In the genomic region with DNA sequence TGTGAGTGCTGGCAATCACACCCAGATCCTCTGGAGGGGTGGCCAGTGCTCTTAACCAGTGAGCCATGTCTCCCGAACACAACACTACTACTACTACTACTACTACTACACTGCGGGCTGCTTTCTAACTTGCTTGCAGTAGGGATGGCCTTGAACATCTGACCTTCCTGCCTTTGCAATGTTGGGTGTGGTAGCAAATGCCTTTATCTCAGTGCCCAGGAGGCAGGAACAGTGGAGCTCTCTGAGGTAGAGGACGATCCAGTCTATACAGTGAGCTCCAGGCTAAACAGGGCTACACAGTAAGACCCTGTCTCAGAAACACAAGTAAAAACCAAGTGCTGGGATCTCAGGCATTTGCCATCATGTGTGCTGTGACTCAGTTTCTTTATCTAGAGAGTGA, we compare ENCODE assay signal across 22 mouse cellular contexts. TPM values are rescaled to one million over a fixed set of nuclear protein-coding genes. Genes with fewer than 3 reads are reported as not detected.
A peak's percentile ranks its signal among the peaks of the same experiment; 100 is the strongest.
DNase-seq lines count a peak whose midpoint lies in the region; ATAC-seq and TF ChIP-seq lines count a peak whose summit lies in the region.
"Had no signal": no experiment of that assay in that cellular context is flagged by ENCODE, and none has a peak within 500 bp of the region (broad histone marks: within the 10 kb centered on the region; RNA-seq: fewer than 3 reads in every experiment).

No protein-coding gene starts in this region.

- TF ChIP-seq EP300 in liver, embryonic 14.5 days (IDR thresholded peaks at IDR 0.05; ENCODE audit: low read depth): peak; percentile 42; the same call in 1 of the 2 replicates

- WGBS in midbrain, embryonic 11.5 days: 90% methylated on average over 3 of the region's 3 CpGs
- WGBS in midbrain, embryonic 13.5 days: 94% methylated on average over 3 of the region's 3 CpGs
- 30% methylated on average over 3 of the region's 3 CpGs for WGBS in liver, embryonic 14.5 days (ENCODE audit: insufficient replicate concordance)

- no peaks in the 10 kb centered on the region for H3K27me3 ChIP-seq in midbrain, embryonic 11.5 days (ENCODE audit: control insufficient read depth, insufficient read depth, low read length)
- no peaks in the 10 kb centered on the region for H3K27me3 ChIP-seq in midbrain, embryonic 13.5 days
- no peaks in the 10 kb centered on the region for H3K27me3 ChIP-seq in liver, embryonic 14.5 days (ENCODE audit: control insufficient read depth, insufficient read depth, low read length)
- H3K27me3 ChIP-seq: embryonic facial prominence, embryonic 13.5 days; hindbrain, embryonic 15.5 days; limb, embryonic 12.5 days; lung, embryonic 15.5 days; midbrain, embryonic 15.5 days had no signal

- no peak overlapping the region for H3K4me2 ChIP-seq in midbrain, embryonic 11.5 days
- H3K4me2 ChIP-seq in midbrain, embryonic 13.5 days (replicated peaks): no peak overlapping the region
- peak overlapping the region; percentile 37 for H3K4me2 ChIP-seq in liver, embryonic 14.5 days (ENCODE audit: low read depth)
- H3K4me2 ChIP-seq: embryonic facial prominence, embryonic 13.5 days; hindbrain, embryonic 15.5 days; limb, embryonic 12.5 days; lung, embryonic 15.5 days; midbrain, embryonic 15.5 days had no signal

- no peak overlapping the region for H3K27ac ChIP-seq in midbrain, embryonic 11.5 days (ENCODE audit: low read depth, low read length)
- H3K27ac ChIP-seq in midbrain, embryonic 13.5 days: no peak overlapping the region
- no peak overlapping the region for H3K27ac ChIP-seq in liver, embryonic 14.5 days
- H3K27ac ChIP-seq: embryonic facial prominence, embryonic 13.5 days; hindbrain, embryonic 15.5 days; limb, embryonic 12.5 days; lung, embryonic 15.5 days; macrophage; midbrain, embryonic 15.5 days had no signal

- H3K4me3 ChIP-seq in midbrain, embryonic 11.5 days (ENCODE audit: low read depth, low read length): no peak overlapping the region
- H3K4me3 ChIP-seq in midbrain, embryonic 13.5 days (replicated peaks): no peak overlapping the region
- H3K4me3 ChIP-seq in liver, embryonic 14.5 days (ENCODE audit: insufficient read depth in 1 of 2, low read depth in 2 of 2, low read length in 2 of 2): no peak overlapping the region
- H3K4me3 ChIP-seq: embryonic facial prominence, embryonic 13.5 days; hindbrain, embryonic 15.5 days; limb, embryonic 12.5 days; lung, embryonic 15.5 days; midbrain, embryonic 15.5 days had no signal

- no peak for TF ChIP-seq CTCF in liver, embryonic 14.5 days (IDR thresholded peaks at IDR 0.05; ENCODE audit: low read depth)

- H3K4me1 ChIP-seq in midbrain, embryonic 11.5 days (ENCODE audit: control insufficient read depth, insufficient read depth, low read length): no peaks in the 10 kb centered on the region
- no peaks in the 10 kb centered on the region for H3K4me1 ChIP-seq in midbrain, embryonic 13.5 days (replicated peaks)
- H3K4me1 ChIP-seq in liver, embryonic 14.5 days (replicated peaks; ENCODE audit: control insufficient read depth in 2 of 2, insufficient read depth in 2 of 2, low read length in 1 of 2): peaks cover 9 to 20% of the 10 kb centered on the region in 2 experiments
- H3K4me1 ChIP-seq: embryonic facial prominence, embryonic 13.5 days; hindbrain, embryonic 15.5 days; limb, embryonic 12.5 days; lung, embryonic 15.5 days; midbrain, embryonic 15.5 days had no signal

- no peaks in the 10 kb centered on the region for H3K9me3 ChIP-seq in midbrain, embryonic 11.5 days (ENCODE audit: control insufficient read depth, low read length)
- H3K9me3 ChIP-seq in midbrain, embryonic 13.5 days: no peaks in the 10 kb centered on the region
- H3K9me3 ChIP-seq in liver, embryonic 14.5 days (ENCODE audit: control insufficient read depth, low read length): no peaks in the 10 kb centered on the region
- H3K9me3 ChIP-seq: embryonic facial prominence, embryonic 13.5 days; hindbrain, embryonic 15.5 days; limb, embryonic 12.5 days; lung, embryonic 15.5 days; midbrain, embryonic 15.5 days had no signal

- DNase-seq in midbrain, embryonic 11.5 days (ENCODE audit: low spot score, missing footprints): peak; percentile 67
- DNase-seq in c-Kit-positive CD71-positive TER-119-positive erythroid progenitor cells, embryonic 14.5 days (ENCODE audit: low spot score): peak; percentile 68
- DNase-seq in liver, embryonic 14.5 days (ENCODE audit: low read depth in 3 of 3, low spot score in 3 of 3): peak; percentile 56 to 59 (median 57)
- no peak for DNase-seq in cerebellum, adult 18-20 months
- DNase-seq in embryo, embryonic 11 days: no peak
- DNase-seq in embryo, embryonic 9.5 days (ENCODE audit: extremely low spot score): no peak
- DNase-seq: adrenal gland, adult 2 months; cerebellum, adult 11-12 months; gastrocnemius, postnatal 25 days; heart, postnatal 14 days; kidney, adult 2 months; kidney, postnatal 14 days; layer of hippocampus, adult 9-11 months; right cerebral cortex, adult 18-20 months; thymus, postnatal 25 days had no signal

- H3K36me3 ChIP-seq in midbrain, embryonic 11.5 days (ENCODE audit: control insufficient read depth, insufficient read depth, low read length): 0 out of 2 replicates have a peak, but pooled peaks cover 2% of the 10 kb centered on the region
- H3K36me3 ChIP-seq in midbrain, embryonic 13.5 days: peaks cover 30% of the 10 kb centered on the region
- H3K36me3 ChIP-seq in liver, embryonic 14.5 days (replicated peaks; ENCODE audit: control insufficient read depth, insufficient read depth, low read depth): peaks cover 52% of the 10 kb centered on the region

- no peak overlapping the region for H3K9ac ChIP-seq in midbrain, embryonic 11.5 days (ENCODE audit: low read length)
- no peak overlapping the region for H3K9ac ChIP-seq in midbrain, embryonic 13.5 days (replicated peaks)
- no peak overlapping the region for H3K9ac ChIP-seq in liver, embryonic 14.5 days (replicated peaks)
- H3K9ac ChIP-seq: embryonic facial prominence, embryonic 13.5 days; hindbrain, embryonic 15.5 days; limb, embryonic 12.5 days; lung, embryonic 15.5 days; midbrain, embryonic 15.5 days had no signal

- no peak for ATAC-seq in midbrain, embryonic 11.5 days (ENCODE audit: low FRiP score)
- no peak for ATAC-seq in midbrain, embryonic 13.5 days
- ATAC-seq in liver, embryonic 14.5 days (ENCODE audit: insufficient read depth): peak; percentile 91
- ATAC-seq: midbrain, embryonic 15.5 days had no signal

RNA-seq across cellular contexts. Expression of gene Blm, which starts 43.8 kb away (rescaled TPM):
- 38.1 and 43.9 TPM in 2 replicates for polyA plus RNA-seq in midbrain, embryonic 11.5 days (2014; fragmentation: Nextera tagmentation; extraction: Ambion mirVana)
- polyA plus RNA-seq in midbrain, embryonic 13.5 days (2015; fragmentation: Nextera tagmentation; extraction: Ambion mirVana): 16.6 and 18.2 TPM in 2 replicates
- polyA plus RNA-seq in liver, embryonic 14.5 days (2012; rRNA removed): 12.1 and 19.8 TPM in 2 replicates
- 24.8 and 28.1 TPM in 2 replicates for polyA plus RNA-seq in liver, embryonic 14.5 days (2014; fragmentation: Nextera tagmentation; extraction: Ambion mirVana)

Comparison
In these comparisons a context has a peak if more than half of its experiments do, and no peak if none do; other contexts are left out.
1. DNase-seq: peak in midbrain, embryonic 11.5 days (single experiment), c-Kit-positive CD71-positive TER-119-positive erythroid progenitor cells, embryonic 14.5 days (single experiment) and liver, embryonic 14.5 days (3 of 3); none in cerebellum, adult 18-20 months (0 of 2), embryo, embryonic 11 days (single experiment) and embryo, embryonic 9.5 days (single experiment).